Mouse (Mus musculus) spleen, postnatal 10 days (tissue): ENCODE results near the gene Tinf2.
A peak's percentile ranks its signal among the peaks of the same experiment; 100 is the strongest.

ENCODE experiments used
- DNase-seq, 2 experiments: peaks; one replicate each; pipeline ENCODE4 v3.0.0; 2021 to 2022; ENCODE audit warnings: low spot score in 2 of 2

Gene Tinf2

DNA sequence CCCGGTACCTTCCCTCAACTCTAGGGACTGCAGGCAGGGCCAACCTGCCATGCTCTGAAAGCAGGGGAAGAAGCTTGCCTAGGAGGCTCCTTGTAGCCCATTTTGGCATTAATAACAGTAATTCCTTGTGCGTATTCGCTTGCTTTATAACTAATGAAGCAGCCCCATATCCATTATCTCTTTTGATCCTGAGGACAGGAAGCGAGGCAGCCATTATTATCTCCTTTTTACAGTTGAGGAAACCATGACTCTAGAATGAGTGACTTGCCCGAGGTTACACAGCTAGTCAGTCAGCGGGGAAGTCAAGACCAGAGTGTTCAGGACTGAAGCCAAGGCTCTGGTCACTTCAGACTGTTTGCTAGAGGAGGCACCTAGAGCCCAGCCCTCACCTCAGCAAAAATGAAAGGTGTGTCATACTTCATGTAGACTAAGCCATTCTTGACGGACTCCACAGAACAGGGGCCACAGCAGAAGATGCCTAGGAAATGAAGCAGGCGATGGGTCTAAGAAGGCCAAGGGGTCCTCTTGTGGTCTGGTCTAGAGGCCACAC is 24.5 kb upstream of the Tinf2 start:
- no peak for DNase-seq

GRCm38 (mm10) chr14:55702761-55703160 is 21.1 kb upstream of the Tinf2 start:
- DNase-seq: no peak

GRCm38 (mm10) chr14:55701131-55701530 is 19.5 kb upstream of the Tinf2 start:
- no peak for DNase-seq

DNA sequence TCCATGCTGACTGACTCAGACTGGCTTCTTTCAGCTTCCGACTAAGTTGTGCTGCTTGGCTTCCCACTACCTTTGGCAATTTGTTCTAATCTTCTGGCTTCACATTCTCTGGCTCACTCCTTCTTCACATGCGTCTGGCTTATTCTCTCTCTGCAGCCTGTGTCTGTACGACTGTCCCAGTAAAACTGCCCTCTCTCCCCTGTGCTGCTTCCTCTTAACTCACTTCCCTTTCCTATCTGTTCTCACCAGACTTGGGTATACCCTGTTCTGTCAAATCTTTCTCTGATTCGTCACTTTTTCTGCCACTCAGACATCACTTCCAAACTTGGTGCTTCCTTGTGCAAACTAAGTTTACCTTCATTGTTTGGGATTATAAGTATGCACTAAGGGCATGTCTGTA is 15.6 kb upstream of the Tinf2 start:
- DNase-seq: no peak

DNA sequence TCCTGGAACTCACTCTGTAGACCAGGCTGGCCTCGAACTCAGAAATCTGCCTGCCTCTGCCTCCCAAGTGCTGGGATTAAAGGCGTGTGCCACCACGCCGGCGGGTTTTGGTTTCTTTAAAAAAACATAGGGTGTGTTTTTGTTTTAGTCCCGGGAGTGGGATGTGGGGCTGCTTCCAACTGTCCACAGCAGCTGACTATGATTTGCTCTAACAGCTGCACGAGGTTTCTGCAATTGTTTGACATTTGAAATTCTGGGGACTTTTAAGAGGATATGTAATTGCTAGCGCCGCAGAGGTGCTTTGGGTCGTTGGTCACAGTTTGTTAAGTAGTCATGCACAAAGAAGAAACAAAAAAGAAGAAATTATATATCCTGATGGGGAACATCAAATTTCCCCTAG is 7.8 kb upstream of the Tinf2 start:
- no peak for DNase-seq

DNA sequence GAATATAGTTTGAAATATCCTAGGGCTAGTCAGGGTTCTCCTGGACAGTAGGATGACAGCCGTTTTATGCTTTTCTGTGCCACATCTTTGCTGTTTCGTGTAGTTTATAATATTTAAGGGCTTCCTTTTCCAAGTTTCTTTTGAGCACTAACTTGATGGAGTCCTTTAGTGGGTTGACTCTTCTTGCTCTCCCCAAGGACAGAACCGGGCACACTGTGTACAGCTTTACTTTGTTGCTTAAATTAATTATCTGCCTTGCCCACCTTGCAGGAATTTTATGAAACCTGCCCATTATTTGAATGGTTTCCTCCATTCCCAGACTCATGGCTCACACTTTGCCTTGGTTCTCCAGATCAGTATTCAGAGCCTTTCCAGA is 486 bp upstream of the Tinf2 start:
- no peak for DNase-seq

DNA sequence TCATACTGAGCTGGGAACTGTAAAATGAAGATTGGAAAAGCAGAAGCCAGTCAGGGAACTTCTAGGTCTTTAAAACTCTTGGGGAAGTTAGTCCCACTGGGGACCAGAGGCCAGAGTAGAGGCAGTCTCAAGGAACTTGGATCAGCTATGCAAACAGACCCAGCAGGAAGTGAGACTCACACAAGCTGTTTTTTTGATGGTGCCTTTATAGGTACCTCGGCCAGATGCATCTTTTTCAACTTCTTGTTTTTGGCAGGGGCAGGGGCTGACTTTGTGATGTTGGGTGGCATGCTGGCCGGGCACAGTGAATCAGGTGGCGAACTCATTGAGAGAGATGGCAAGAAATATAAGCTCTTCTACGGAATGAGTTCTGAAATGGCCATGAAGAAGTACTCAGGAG is 4.0 kb downstream of the Tinf2 start:
- no peak for DNase-seq

- no peak for DNase-seq
Measured at GRCm38 (mm10) chr14:55672741-55673060, 8.9 kb downstream of the Tinf2 start.

DNA sequence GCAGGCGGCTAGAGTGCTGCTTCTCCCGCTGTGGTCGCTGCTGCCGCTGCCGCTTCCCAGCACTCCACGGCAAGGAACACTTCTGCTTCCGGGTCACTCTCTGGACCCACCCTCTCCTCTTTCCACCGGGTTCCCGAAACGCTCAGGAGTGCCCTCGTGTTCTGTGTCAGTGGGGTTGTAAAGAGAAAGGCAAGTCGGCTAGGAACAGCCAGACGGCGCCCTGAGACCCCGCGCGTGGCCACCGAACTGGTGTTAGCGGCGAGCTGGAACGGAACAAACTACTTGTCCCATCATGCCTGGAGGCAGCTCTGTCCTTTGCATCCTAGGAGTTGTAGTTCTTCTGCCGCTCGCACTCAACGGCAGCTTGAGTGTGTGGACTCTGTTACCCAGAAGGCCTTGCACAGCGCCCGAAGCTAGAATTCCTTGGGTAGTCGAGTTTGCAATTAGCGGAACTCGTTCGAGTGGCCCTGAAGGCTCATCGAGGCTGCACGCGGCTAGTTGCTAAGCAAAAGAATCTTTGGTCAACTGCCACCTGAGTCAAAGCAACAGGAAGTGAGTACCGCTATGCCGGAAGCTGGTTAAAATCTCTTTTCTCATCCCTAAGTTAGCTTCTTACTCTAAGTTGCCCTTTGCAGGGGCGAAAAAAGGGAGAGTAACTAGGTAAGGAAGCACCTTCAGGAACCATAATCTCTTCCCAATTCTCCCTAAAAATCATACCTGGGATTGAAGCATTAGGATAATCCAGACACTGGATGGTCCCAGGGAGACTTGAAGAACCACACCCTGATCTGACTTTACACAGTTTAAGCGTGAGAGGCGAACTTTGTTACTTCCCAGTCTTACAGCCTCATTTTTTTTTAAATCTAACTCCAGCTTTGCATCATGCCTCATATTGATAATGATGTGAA is 9.5 kb downstream of the Tinf2 start, which contains the start of the genes Gmpr2 and Nedd8:
TSS of gene Gmpr2 (plus strand) at position 109 of the 908 bp plus-strand sequence.
TSS of gene Nedd8 (minus strand) at position 292 of the 908 bp plus-strand sequence.
- peak; percentile 89 to 95 for DNase-seq

DNA sequence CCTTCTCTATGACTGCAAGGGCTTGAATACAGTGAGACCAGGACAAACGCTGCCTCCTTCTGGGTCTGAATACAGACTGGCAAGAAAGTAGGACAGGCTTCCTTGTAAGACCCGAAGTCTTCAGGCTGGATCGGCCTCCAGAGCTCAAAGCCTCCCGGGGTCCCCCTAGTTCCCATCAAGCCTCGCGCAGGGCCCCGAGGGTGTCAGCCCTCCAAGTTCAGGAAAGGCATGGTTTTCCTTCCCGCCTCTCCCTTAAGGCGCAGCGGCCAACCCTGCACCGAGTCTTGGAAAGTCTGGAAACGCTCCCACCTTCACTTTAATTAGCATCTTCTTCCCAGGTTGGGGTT is 10.2 kb downstream of the Tinf2 start:
- no peak for DNase-seq

DNA sequence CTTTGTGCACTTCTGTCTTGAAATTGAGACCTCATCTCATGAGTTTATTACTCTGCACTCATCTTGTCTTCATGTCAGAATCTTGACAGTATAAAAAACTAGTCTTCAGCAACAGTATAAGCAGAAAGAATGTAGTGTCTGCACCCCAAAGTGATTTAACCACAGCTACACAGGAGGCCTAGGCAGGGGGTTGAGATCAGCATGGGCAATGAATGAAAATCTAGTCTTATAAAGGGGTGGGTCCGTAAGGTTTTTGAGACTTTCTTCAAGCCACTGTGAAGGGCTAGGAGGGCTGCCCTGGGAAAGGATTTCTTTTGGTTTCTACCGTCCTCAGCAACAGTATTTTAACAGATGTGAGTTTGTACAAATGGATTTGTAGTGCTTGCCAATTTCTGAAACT is 21.0 kb downstream of the Tinf2 start:
- DNase-seq: no peak

DNA sequence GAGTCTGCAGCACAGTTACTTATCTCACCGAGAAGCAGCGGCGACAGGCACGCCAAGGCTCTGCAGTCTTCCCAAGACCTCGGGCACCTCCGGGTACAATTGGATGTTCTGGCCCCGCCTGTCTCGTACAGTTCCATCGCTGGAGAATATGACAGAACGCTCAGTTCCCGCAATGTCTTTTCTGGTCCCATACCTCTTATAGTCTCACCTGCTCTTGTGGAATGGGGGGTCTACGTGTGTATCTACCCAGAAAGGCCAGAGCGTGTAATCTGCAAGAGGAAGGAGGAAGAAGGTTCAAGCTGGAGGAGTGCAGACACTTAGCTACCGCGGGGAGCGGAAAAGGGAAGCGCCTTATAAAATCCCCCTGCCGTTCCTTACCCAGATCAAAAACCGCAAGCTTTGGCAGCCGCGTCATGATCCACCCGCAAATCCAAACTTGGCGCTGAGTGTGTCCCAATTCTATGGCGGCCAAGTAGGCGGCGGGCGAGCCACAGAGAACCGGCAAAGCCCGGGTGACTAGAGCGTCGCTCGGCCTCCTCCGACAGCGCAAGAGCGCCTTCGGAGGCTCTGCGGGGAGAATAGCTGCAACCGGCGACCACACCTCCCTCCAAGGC is 21.6 kb downstream of the Tinf2 start, which contains the start of gene Mdp1:
TSS of gene Mdp1 (minus strand) at position 549 of the 614 bp plus-strand sequence.
- peak; percentile 70 to 84 for DNase-seq

DNA sequence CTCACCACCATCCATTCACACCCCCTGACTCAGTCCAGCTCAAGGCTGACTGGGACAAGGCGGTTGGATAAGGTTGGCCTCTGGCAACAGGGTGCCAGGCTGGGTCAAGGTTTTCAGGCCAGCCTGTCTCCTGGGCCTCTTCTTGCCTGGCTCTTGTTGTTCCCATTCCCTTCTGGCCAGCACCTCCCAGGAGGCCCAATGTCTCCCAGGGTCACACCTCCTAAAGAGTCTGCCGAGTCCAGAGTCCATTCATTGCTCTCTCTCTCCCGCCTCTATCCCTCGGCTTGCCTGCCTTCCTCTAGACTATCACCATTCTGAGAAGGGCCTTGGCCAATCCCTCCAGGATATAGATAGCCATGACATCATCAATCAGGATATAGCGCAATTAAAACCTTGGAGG is 23.6 kb downstream of the Tinf2 start:
- no peak for DNase-seq

- no peak for DNase-seq
Measured at GRCm38 (mm10) chr14:55656935-55657334, 24.7 kb downstream of the Tinf2 start.

GRCm38 (mm10) chr14:55651528-55651927 is 30.1 kb downstream of the Tinf2 start:
- no peak for DNase-seq

DNA sequence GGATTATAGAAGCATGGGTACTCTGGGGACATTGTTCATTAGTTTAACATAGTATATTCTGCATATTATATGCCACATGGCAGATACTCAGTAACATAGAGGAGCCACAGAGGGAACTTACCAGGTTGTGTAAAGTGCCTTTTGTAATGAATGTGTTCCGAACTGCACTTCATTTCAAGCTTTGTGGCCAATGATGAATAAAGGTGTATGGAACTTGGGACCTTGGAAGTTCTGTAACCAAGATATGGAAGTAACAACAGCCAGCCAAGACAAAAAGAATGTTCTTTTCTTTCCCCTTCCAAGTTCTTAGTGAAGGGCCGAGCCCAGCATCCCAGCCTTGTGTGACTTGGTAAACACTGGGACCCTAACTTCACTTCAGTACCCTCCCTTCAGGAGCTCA is 31.7 kb downstream of the Tinf2 start, which contains the start of gene Tssk4:
TSS of gene Tssk4 (plus strand) at position 301 of the 400 bp plus-strand sequence.
- DNase-seq: no peak

DNA sequence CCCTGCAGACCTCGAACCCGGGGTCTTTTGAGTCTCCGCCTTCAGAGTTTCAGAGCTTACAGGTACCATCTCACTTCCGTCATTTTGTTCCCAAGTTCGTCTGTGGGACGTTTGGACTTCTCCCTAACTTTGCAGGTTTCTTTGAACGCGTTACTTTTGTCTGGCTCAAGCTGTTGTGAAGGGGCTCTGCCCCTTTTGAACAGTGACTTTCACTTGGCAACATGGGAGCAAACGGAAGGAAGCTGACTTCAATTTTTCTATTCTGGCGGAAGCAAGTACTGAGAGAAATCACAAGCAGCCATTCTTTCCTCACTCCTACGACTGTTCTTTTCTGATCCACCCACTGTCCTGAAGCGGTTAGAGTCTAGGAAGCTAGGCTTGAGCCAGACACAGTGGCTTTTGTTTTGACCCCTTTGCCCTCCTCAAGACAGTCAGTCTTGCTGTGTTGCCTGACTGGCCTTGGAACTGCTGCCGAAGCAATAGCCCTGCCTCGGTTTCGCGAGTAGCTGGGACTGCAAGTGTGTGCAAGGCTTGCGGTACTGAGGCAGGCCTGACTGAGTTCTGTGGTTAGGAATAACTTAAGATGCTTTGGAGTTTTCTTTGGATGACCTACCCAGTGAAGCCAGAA is 37.2 kb downstream of the Tinf2 start:
- DNase-seq: peak in 1 of 2 experiments; percentile 27

DNA sequence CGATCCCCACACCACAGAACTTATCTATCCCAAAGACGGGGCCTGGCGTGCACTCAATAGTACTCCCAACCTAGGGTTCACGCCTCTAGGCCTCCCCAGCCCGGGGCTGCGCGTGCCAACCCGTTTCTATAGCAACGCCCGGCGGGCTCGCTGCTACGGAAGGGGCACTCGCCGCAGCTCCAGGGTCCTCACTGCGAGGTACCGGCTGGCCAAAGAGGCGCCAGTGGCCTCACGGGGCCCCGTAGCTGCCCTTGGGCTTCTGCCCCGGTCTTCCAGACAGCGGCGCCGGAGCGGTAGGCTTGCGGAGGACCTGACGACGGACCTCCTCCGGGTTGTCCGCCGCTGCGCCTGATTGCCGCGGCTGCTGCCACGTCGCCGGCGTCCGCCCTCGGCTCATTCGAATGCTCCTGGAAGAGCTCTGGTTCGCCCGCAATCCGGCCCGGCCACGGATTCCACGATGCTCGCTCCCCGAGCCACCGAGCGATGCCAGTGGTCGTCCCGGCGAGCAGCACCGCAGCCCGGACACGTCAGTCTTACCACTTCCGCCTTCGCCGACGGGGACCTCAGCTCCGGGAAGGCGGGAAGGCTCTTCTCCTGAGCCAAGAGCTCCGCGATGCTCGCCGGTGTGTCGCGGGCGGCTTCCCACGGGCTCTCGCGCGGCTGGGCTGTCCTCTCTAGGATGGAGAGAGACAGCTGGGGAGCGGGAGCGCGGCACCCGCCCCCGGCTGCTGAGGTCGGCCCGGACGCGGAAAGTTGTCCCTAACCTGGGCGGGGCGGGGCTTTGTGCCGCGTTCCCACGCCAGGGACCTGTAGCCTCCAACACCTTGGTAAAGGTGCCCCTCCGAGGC is 38.3 kb downstream of the Tinf2 start, which contains the start of gene Tm9sf1:
TSS of gene Tm9sf1 (minus strand) at position 747 of the 848 bp plus-strand sequence.
- peak; percentile 89 to 96 for DNase-seq

- peak in 1 of 2 experiments; percentile 21 for DNase-seq
Measured at GRCm38 (mm10) chr14:55642679-55643059, 39.0 kb downstream of the Tinf2 start.

- DNase-seq: no peak
Measured at GRCm38 (mm10) chr14:55641291-55641690, 40.3 kb downstream of the Tinf2 start.

- DNase-seq: no peak
Measured at GRCm38 (mm10) chr14:55640816-55641215, 40.8 kb downstream of the Tinf2 start.
